In the genomic region with DNA sequence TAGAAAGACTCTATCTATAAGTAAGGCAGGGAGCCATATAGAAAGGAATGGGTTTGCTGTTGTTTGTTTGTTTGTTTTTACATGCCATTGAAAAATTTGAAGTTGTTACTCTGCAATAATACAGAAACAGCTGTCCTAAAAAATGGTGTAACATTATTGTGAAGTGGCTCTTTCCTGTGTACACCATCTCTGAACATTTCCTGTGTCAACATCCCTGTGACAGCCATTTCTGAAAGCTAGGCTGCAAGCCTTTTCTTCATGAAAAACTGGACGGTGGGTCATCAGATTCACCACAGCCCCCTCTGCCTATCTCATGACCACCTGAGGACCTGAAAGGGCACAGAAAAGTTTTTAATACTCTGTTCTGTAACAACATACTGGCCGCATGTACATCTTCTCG, we compare ENCODE assay signal across 24 mouse cellular contexts. TPM values are rescaled to one million over a fixed set of nuclear protein-coding genes. Genes with fewer than 3 reads are reported as not detected.
DNase-seq lines count a peak whose midpoint lies in the region; ATAC-seq and TF ChIP-seq lines count a peak whose summit lies in the region.
"Had no signal": no experiment of that assay in that cellular context is flagged by ENCODE, and none has a peak within 500 bp of the region (broad histone marks: within the 10 kb centered on the region; RNA-seq: fewer than 3 reads in every experiment).

No protein-coding gene starts in this region.

- H3K27ac ChIP-seq in liver, embryonic 16.5 days (ENCODE audit: low read length), result peak overlapping the region; percentile 37; the same call in 1 of the 2 replicates
- H3K27ac ChIP-seq in liver, embryonic 11.5 days (ENCODE audit: low read depth, low read length), result no peak overlapping the region
- H3K27ac ChIP-seq in bone marrow macrophage, adult 2 months (ENCODE audit: insufficient read depth, low read depth, low read length), result peak overlapping the region; percentile 85
- no peak overlapping the region for H3K27ac ChIP-seq in hindbrain, postnatal 0 days
- H3K27ac ChIP-seq: embryonic facial prominence, embryonic 12.5 days; embryonic facial prominence, embryonic 15.5 days; forebrain, embryonic 12.5 days; forebrain, embryonic 15.5 days; hindbrain, embryonic 12.5 days; hindbrain, embryonic 15.5 days; intestine, embryonic 15.5 days had no signal

- WGBS in liver, embryonic 16.5 days (ENCODE audit: insufficient replicate concordance), result 50% methylated on average over 3 of the region's 3 CpGs
- 75% methylated on average over 3 of the region's 3 CpGs for whole genome bisulfite sequencing in liver, embryonic 11.5 days
- 90% methylated on average over 3 of the region's 3 CpGs for WGBS in hindbrain, postnatal 0 days

- no peak for DNase-seq in liver, embryonic 11.5 days (ENCODE audit: low spot score)
- DNase-seq in hindbrain, postnatal 0 days (ENCODE audit: low spot score), result no peak
- no peak for DNase-seq in kidney, postnatal 4 days
- DNase-seq: adrenal gland, postnatal 10 days; adrenal gland, postnatal 36 days; B cell, adult 2 months; cerebellum, adult 2 months; cerebellum, adult 9-11 months; cerebellum, postnatal 25 days; gastrocnemius, postnatal 25 days had no signal

- no peaks in the 10 kb centered on the region for H3K9me3 ChIP-seq in liver, embryonic 16.5 days (replicated peaks; ENCODE audit: control insufficient read depth, low read length)
- H3K9me3 ChIP-seq in liver, embryonic 11.5 days (ENCODE audit: control insufficient read depth, low read length), result no peaks in the 10 kb centered on the region
- no peaks in the 10 kb centered on the region for H3K9me3 ChIP-seq in hindbrain, postnatal 0 days (ENCODE audit: low read length)
- H3K9me3 ChIP-seq: embryonic facial prominence, embryonic 12.5 days; embryonic facial prominence, embryonic 15.5 days; forebrain, embryonic 12.5 days; forebrain, embryonic 15.5 days; G1E; hindbrain, embryonic 12.5 days; hindbrain, embryonic 15.5 days; intestine, embryonic 15.5 days had no signal

- no peak for TF ChIP-seq POLR2A in bone marrow macrophage, adult 2 months (IDR thresholded peaks at IDR 0.05; ENCODE audit: borderline replicate concordance, low read depth, low read length)

- ATAC-seq in liver, embryonic 16.5 days (ENCODE audit: low read depth), result no peak
- no peak for ATAC-seq in liver, embryonic 11.5 days (replicated peaks; ENCODE audit: low FRiP score)
- ATAC-seq in megakaryocyte, adult 5-6 weeks (ENCODE audit: poor library complexity, severe bottlenecking), result peak; percentile 83
- no peak for ATAC-seq in hindbrain, postnatal 0 days
- ATAC-seq: forebrain, embryonic 15.5 days; intestine, embryonic 15.5 days; Patski had no signal

- no peak overlapping the region for H3K4me3 ChIP-seq in liver, embryonic 16.5 days (ENCODE audit: low read depth, low read length)
- H3K4me3 ChIP-seq in liver, embryonic 11.5 days (ENCODE audit: low read depth, low read length), result no peak overlapping the region
- H3K4me3 ChIP-seq in bone marrow macrophage, adult 2 months (ENCODE audit: insufficient read depth, low read length), result no peak overlapping the region
- no peak overlapping the region for H3K4me3 ChIP-seq in hindbrain, postnatal 0 days (ENCODE audit: low read length)
- H3K4me3 ChIP-seq: embryonic facial prominence, embryonic 12.5 days; embryonic facial prominence, embryonic 15.5 days; forebrain, embryonic 12.5 days; forebrain, embryonic 15.5 days; hindbrain, embryonic 12.5 days; hindbrain, embryonic 15.5 days; intestine, embryonic 15.5 days had no signal

- no peak for TF ChIP-seq CTCF in bone marrow macrophage, adult 2 months (IDR thresholded peaks at IDR 0.05; ENCODE audit: low read depth, low read length)
- TF ChIP-seq CTCF in hindbrain, postnatal 0 days (IDR thresholded peaks at IDR 0.05; ENCODE audit: low read depth), result no peak

- no peaks in the 10 kb centered on the region for H3K36me3 ChIP-seq in liver, embryonic 16.5 days (ENCODE audit: control insufficient read depth, insufficient read depth)
- no peaks in the 10 kb centered on the region for H3K36me3 ChIP-seq in liver, embryonic 11.5 days (ENCODE audit: control insufficient read depth, insufficient read depth, low read length)
- no peaks in the 10 kb centered on the region for H3K36me3 ChIP-seq in hindbrain, postnatal 0 days (ENCODE audit: insufficient read depth, low read length)
- H3K36me3 ChIP-seq: embryonic facial prominence, embryonic 12.5 days; embryonic facial prominence, embryonic 15.5 days; forebrain, embryonic 12.5 days; forebrain, embryonic 15.5 days; G1E; hindbrain, embryonic 12.5 days; hindbrain, embryonic 15.5 days; intestine, embryonic 15.5 days had no signal

- H3K9ac ChIP-seq in liver, embryonic 16.5 days (ENCODE audit: low read depth, low read length), result no peak overlapping the region
- H3K9ac ChIP-seq in liver, embryonic 11.5 days (ENCODE audit: low read depth, low read length), result no peak overlapping the region
- H3K9ac ChIP-seq in hindbrain, postnatal 0 days (replicated peaks; ENCODE audit: low read length), result no peak overlapping the region
- H3K9ac ChIP-seq: embryonic facial prominence, embryonic 12.5 days; embryonic facial prominence, embryonic 15.5 days; forebrain, embryonic 12.5 days; forebrain, embryonic 15.5 days; hindbrain, embryonic 12.5 days; hindbrain, embryonic 15.5 days; intestine, embryonic 15.5 days had no signal

- H3K4me2 ChIP-seq in liver, embryonic 16.5 days (ENCODE audit: low read depth, low read length), result no peak overlapping the region
- no peak overlapping the region for H3K4me2 ChIP-seq in liver, embryonic 11.5 days
- H3K4me2 ChIP-seq in hindbrain, postnatal 0 days (ENCODE audit: low read depth, low read length), result no peak overlapping the region
- H3K4me2 ChIP-seq: embryonic facial prominence, embryonic 12.5 days; embryonic facial prominence, embryonic 15.5 days; forebrain, embryonic 12.5 days; forebrain, embryonic 15.5 days; heart, embryonic 11.5 days; hindbrain, embryonic 12.5 days; hindbrain, embryonic 15.5 days; intestine, embryonic 15.5 days had no signal

- no peaks in the 10 kb centered on the region for H3K27me3 ChIP-seq in liver, embryonic 16.5 days (ENCODE audit: control insufficient read depth, insufficient read depth, low read depth, low read length)
- no peaks in the 10 kb centered on the region for H3K27me3 ChIP-seq in liver, embryonic 11.5 days (replicated peaks; ENCODE audit: control insufficient read depth, insufficient read depth, low read length)
- H3K27me3 ChIP-seq in hindbrain, postnatal 0 days (ENCODE audit: insufficient read depth, low read length), result no peaks in the 10 kb centered on the region
- H3K27me3 ChIP-seq: CH12.LX; embryonic facial prominence, embryonic 12.5 days; embryonic facial prominence, embryonic 15.5 days; forebrain, embryonic 12.5 days; forebrain, embryonic 15.5 days; hindbrain, embryonic 12.5 days; hindbrain, embryonic 15.5 days; intestine, embryonic 15.5 days; Patski had no signal

- no peaks in the 10 kb centered on the region for H3K4me1 ChIP-seq in liver, embryonic 16.5 days (ENCODE audit: control insufficient read depth, low read depth, low read length)
- H3K4me1 ChIP-seq in liver, embryonic 11.5 days (replicated peaks; ENCODE audit: control insufficient read depth, insufficient read depth, low read length), result no peaks in the 10 kb centered on the region
- H3K4me1 ChIP-seq in bone marrow macrophage, adult 2 months (ENCODE audit: control insufficient read depth, insufficient read depth, low read length), result peaks cover 32% of the 10 kb centered on the region
- H3K4me1 ChIP-seq in hindbrain, postnatal 0 days (ENCODE audit: insufficient read depth, low read length), result no peaks in the 10 kb centered on the region
- H3K4me1 ChIP-seq: embryonic facial prominence, embryonic 12.5 days; embryonic facial prominence, embryonic 15.5 days; forebrain, embryonic 12.5 days; hindbrain, embryonic 12.5 days; hindbrain, embryonic 15.5 days; intestine, embryonic 15.5 days had no signal

RNA-seq across cellular contexts. Expression of gene Gnaq, which starts 22.7 kb away (rescaled TPM):
- 4.4 and 4.6 TPM in 2 replicates for polyA plus RNA-seq in liver, embryonic 16.5 days (2015; fragmentation: Nextera tagmentation; extraction: Ambion mirVana)
- 7.6 and 8.6 TPM in 2 replicates for polyA plus RNA-seq in liver, embryonic 11.5 days (2014; fragmentation: Nextera tagmentation; extraction: Ambion mirVana)
- 86.9 and 96.5 TPM in 2 replicates for polyA plus RNA-seq in bone marrow macrophage, adult 2 months (2012; ENCODE audit: insufficient read depth, insufficient read length, missing spikeins)
- total RNA-seq in megakaryocyte, adult 5-6 weeks (2015), result 24.9 and 28.3 TPM in 2 replicates
- total RNA-seq in megakaryocyte, adult 5-6 weeks (2017), result 17.8 and 25.3 TPM in 2 replicates
- total RNA-seq in hindbrain, postnatal 0 days (2014; rRNA removed), result 101 and 103 TPM in 2 replicates
- 75.1 and 85.7 TPM in 2 replicates for polyA plus RNA-seq in hindbrain, postnatal 0 days (2015; fragmentation: Nextera tagmentation; extraction: Ambion mirVana)
- polyA plus RNA-seq: G1E had no signal

Comparison
In these comparisons a context has a peak if more than half of its experiments do, and no peak if none do; other contexts are left out.
1. H3K27ac ChIP-seq: peak in liver, embryonic 16.5 days (single experiment) and bone marrow macrophage, adult 2 months (single experiment); none in liver, embryonic 11.5 days (single experiment) and hindbrain, postnatal 0 days (single experiment).